Mouse (Mus musculus) megakaryocyte, embryonic 14.5 days (primary cell): ENCODE measurements around the gene Ctc1. TPM values are rescaled to one million over a fixed set of nuclear protein-coding genes. Genes with fewer than 3 reads are reported as not detected.
"Not testable (repeated sequence)": the region's sequence is repeated elsewhere in the genome, so short reads cannot be mapped to it uniquely, and the experiment has no call there.

Source experiments
- H3K27me3 ChIP-seq: replicated peaks from 2 replicates; pipeline ENCODE3; 2012; ENCODE audit warnings: inconsistent platforms
- H3K36me3 ChIP-seq: replicated peaks from 2 replicates; pipeline ENCODE3; 2012; ENCODE audit warnings: low read length, inconsistent platforms, mixed read lengths
- H3K4me1 ChIP-seq: 2 replicates; pipeline ENCODE4 v1.6.1; 2012; ENCODE audit warnings: inconsistent platforms
- H3K4me3 ChIP-seq: replicated peaks from 2 replicates; pipeline ENCODE3; 2012; ENCODE audit warnings: moderate library complexity, mild to moderate bottlenecking, inconsistent platforms
- H3K9me3 ChIP-seq: 2 replicates; pipeline ENCODE4 v1.6.1; 2012; ENCODE audit warnings: inconsistent platforms
- FLI1 ChIP-seq: IDR thresholded peaks from 2 replicates; pipeline ENCODE4 v1.6.1; 2012; ENCODE audit warnings: low read length, inconsistent platforms, mixed read lengths
- GATA1 ChIP-seq: IDR thresholded peaks from 3 replicates; pipeline ENCODE4 v1.6.1; 2012; ENCODE audit warnings: mixed read lengths, low read length, inconsistent platforms, borderline replicate concordance
- polyA plus RNA-seq: library from polyadenylated mRNA; stranded (reverse); fragments of >175 nt; gene quantifications from 2 replicates; pipeline ENCODE4 v1.2.3, GENCODE M21; 2012; ENCODE audit warnings: low replicate concordance; ENCODE audit not compliant: insufficient read depth

The Ctc1 gene
- polyA plus RNA-seq, 1 experiment: 56.5 TPM

- Histone ChIP-seq H3K9me3 (no peaks in the 10 kb centered on the region), H3K27me3 (peaks cover 6% of the 10 kb centered on the region), H3K4me1 (peaks cover 32% of the 10 kb centered on the region), H3K36me3 (no peaks in the 10 kb centered on the region), H3K4me3 (peak overlapping the region; percentile 46)
- TF ChIP-seq FLI1: no peak
- TF ChIP-seq GATA1: no peak
Measured at GRCm38 (mm10) chr11:68979320-68979733, 36.4 kb upstream of the Ctc1 start.

- H3K9me3 ChIP-seq: no peaks in the 10 kb centered on the region
- TF ChIP-seq FLI1 (no peak), GATA1 (no peak)
- H3K36me3 ChIP-seq: peaks cover 6% of the 10 kb centered on the region
- no peak overlapping the region for H3K4me3 ChIP-seq
- H3K27me3 ChIP-seq: no peaks in the 10 kb centered on the region
- H3K4me1 ChIP-seq: peaks cover 32% of the 10 kb centered on the region
Measured at GRCm38 (mm10) chr11:68980919-68981318, 34.8 kb upstream of the Ctc1 start.

- Histone ChIP-seq H3K4me3 (peak overlapping the region; percentile 30), H3K36me3 (peaks cover 23% of the 10 kb centered on the region), H3K27me3 (no peaks in the 10 kb centered on the region), H3K4me1 (peaks cover 32% of the 10 kb centered on the region), H3K9me3 (no peaks in the 10 kb centered on the region)
- TF ChIP-seq FLI1 (no peak), GATA1 (no peak)
Measured at GRCm38 (mm10) chr11:68982639-68983369, 32.9 kb upstream of the Ctc1 start.

DNA sequence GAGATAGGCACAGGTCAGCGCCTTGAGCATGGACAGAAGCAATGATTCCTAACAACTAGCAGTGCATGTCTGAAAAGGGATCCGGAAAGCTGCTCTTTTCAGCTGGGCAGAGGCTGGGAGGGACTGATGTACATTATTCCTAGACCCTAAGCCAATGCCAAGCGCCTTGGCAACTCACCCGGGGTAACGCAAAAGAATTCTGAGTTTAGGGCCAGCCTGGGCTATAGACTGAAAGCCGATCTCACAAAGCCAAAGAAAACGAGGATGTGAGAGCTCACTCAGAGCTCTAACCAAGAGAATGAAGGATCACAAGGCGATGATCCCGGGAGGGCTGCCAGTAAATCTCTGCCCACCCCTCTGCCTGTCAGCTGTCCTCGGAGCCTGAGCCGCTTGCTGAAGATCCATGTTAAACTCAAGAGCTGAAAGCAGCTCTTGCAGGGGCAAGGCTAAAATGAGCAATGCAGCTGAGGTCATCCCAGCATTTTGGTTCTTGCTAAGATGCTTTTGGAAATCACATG, 28.3 kb upstream of the Ctc1 start:
- H3K4me3 ChIP-seq: no peak overlapping the region
- peaks cover 67% of the 10 kb centered on the region for H3K36me3 ChIP-seq
- peaks cover 8% of the 10 kb centered on the region for H3K4me1 ChIP-seq
- no peaks in the 10 kb centered on the region for H3K27me3 ChIP-seq
- TF ChIP-seq GATA1: no peak
- TF ChIP-seq FLI1: no peak
- H3K9me3 ChIP-seq: no peaks in the 10 kb centered on the region

DNA sequence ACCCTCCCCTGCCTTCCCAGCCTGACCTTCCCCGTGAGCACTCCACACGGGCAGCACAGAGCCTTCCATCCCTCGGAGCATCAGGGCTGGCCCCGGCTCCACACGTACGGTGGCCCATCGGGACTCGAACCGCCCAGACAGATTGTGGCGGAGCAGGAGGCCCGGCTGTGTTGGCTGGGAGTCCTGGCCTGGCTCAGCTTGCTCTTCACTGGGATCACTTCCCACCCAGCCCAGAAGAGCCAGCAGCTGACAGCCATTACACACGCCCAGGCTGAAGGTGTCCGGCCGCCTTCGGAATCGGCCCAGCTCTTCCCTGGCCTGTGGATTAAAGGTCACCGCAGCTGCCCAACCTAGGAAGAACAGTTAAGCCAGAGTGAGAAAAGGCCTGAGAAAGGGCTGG, 27.4 kb upstream of the Ctc1 start:
- Histone ChIP-seq H3K36me3 (peaks cover 76% of the 10 kb centered on the region), H3K27me3 (no peaks in the 10 kb centered on the region)
- no peak for TF ChIP-seq GATA1
- TF ChIP-seq FLI1: no peak

DNA sequence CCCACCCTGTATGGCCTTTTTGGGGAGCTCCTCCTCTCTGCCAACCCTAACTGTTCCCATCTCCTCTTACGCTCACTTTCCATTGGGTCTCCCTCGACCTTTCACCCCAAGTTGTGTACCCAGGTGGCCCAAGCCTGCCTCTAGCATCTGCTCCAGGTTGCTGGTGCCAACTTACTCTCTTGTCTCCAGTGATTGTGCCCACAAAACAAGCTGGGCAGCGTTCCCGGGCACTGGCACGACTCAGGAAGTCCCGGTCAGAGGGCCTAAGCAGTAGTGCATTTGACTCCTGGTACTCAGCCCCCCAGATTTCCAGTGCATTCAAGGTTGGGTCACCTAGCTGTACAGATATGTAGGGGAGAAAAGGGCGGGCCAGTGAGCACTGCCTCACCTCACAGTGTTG, 22.6 kb upstream of the Ctc1 start:
- peaks cover 6% of the 10 kb centered on the region; the same call in 1 of the 2 replicates for H3K4me1 ChIP-seq
- H3K4me3 ChIP-seq: no peak overlapping the region
- peaks cover 96% of the 10 kb centered on the region for H3K36me3 ChIP-seq
- TF ChIP-seq GATA1: no peak
- no peaks in the 10 kb centered on the region for H3K27me3 ChIP-seq
- H3K9me3 ChIP-seq: no peaks in the 10 kb centered on the region

More for the DNA sequence above, 27.4 kb upstream of the Ctc1 start:
- H3K4me1 ChIP-seq: no peaks in the 10 kb centered on the region
- H3K9me3 ChIP-seq: no peaks in the 10 kb centered on the region
- no peak overlapping the region for H3K4me3 ChIP-seq

GRCm38 (mm10) chr11:68994377-68994776, 21.3 kb upstream of the Ctc1 start:
- Histone ChIP-seq H3K36me3 (peaks cover 98% of the 10 kb centered on the region), H3K9me3 (no peaks in the 10 kb centered on the region), H3K27me3 (no peaks in the 10 kb centered on the region), H3K4me1 (peaks cover 6% of the 10 kb centered on the region; the same call in 1 of the 2 replicates), H3K4me3 (no peak overlapping the region)
- TF ChIP-seq FLI1: no peak
- no peak for TF ChIP-seq GATA1

- H3K4me1 ChIP-seq: peaks cover 6% of the 10 kb centered on the region; the same call in 1 of the 2 replicates
- no peaks in the 10 kb centered on the region for H3K27me3 ChIP-seq
- TF ChIP-seq FLI1: no peak
- peaks cover 97% of the 10 kb centered on the region for H3K36me3 ChIP-seq
- no peak overlapping the region for H3K4me3 ChIP-seq
- H3K9me3 ChIP-seq: no peaks in the 10 kb centered on the region
Measured at GRCm38 (mm10) chr11:68997080-68997479, 18.6 kb upstream of the Ctc1 start.

DNA sequence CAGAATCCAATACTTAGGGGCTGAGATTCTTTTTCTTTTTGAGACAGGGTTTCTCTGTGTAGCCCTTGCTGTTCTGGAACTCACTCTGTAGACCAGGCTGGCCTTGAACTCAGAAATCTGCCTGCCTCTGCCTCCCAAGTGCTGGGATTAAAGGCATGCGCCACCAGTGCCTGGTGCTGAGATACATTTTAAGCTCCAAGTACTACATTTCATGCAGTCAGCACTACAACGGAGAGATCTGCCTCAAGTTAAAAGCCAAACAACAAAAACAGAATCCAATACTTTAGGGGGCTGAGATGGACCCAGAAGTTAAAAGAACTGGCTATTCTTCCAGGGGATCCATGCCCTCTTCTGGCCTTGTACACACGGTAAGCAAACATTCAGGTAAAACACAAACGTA, 12.9 kb upstream of the Ctc1 start:
- H3K4me1 ChIP-seq: peaks cover 23% of the 10 kb centered on the region
- not testable (repeated sequence) for H3K9me3 ChIP-seq, H3K27me3 ChIP-seq, H3K4me3 ChIP-seq
- peaks cover 62% of the 10 kb centered on the region for H3K36me3 ChIP-seq

DNA sequence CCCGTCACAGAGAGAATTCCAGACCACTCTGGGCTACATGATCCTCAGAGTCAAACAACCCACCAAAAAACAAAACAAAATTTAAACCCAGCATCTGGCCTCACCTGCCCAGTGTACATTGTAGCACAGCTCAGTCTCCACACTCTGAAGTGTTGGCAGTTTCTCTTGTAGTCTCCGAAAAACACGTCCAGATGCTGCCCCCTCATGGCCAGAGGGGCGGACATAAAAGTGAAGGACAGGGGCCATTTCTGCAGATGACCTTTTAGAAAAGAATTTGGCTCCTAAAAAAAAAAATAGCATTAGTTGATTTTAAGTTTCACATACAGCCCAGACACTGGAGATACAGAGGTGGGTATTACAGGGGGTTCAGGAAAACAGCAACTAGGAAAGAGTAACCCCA, 12.1 kb upstream of the Ctc1 start:
- Histone ChIP-seq H3K27me3 (no peaks in the 10 kb centered on the region), H3K36me3 (peaks cover 54% of the 10 kb centered on the region), H3K4me1 (peaks cover 26% of the 10 kb centered on the region), H3K9me3 (no peaks in the 10 kb centered on the region), H3K4me3 (no peak overlapping the region)
- TF ChIP-seq FLI1 (no peak), GATA1 (no peak)
